Mouse (Mus musculus) liver, embryonic 14.5 days (tissue): ENCODE data around the gene Znrf3. TPM values are rescaled to one million over a fixed set of nuclear protein-coding genes. Genes with fewer than 3 reads are reported as not detected.
"Not testable (repeated sequence)": the region's sequence is repeated elsewhere in the genome, so short reads cannot be mapped to it uniquely, and the experiment has no call there.

Experiments used
- ATAC-seq: fragments of 200-750 bp; cut with Nextera tagmentation; 2 replicates; pipeline ENCODE4 v1.8.0; 2017; ENCODE audit warnings: moderate number of reproducible peaks, mild to moderate bottlenecking, moderate library complexity; ENCODE audit not compliant: insufficient read depth
- DNase-seq, 3 experiments: peaks; one replicate each; pipeline ENCODE4 v3.0.0-alpha.2; 2012 to 2013; ENCODE audit warnings: low read depth in 3 of 3, low spot score in 3 of 3
- H3K27ac ChIP-seq: fragments of 300-500 bp; sonication (generic); 2 replicates; pipeline ENCODE4 v1.5.1; 2014; ENCODE audit warnings: moderate library complexity, mild to moderate bottlenecking, control low read depth, inconsistent platforms
- H3K27me3 ChIP-seq: fragments of 300-500 bp; sonication (generic); 2 replicates; pipeline ENCODE4 v1.6.1; 2014; ENCODE audit warnings: mild to moderate bottlenecking, low read length, moderate library complexity; ENCODE audit not compliant: control insufficient read depth, insufficient read depth
- H3K36me3 ChIP-seq: fragments of 300-500 bp; sonication (generic); replicated peaks from 2 replicates; pipeline ENCODE4 v1.6.1; 2014; ENCODE audit warnings: low read depth; ENCODE audit not compliant: control insufficient read depth, insufficient read depth
- H3K4me1 ChIP-seq, 2 experiments: fragments of 200-500 bp in 1 of 2; fragments of 300-500 bp in 1 of 2; sonication (generic) in 1 of 2; replicated peaks; 2 replicates each; pipeline ENCODE4 v1.6.1; 2012 to 2014; ENCODE audit warnings: antibody characterized with exemption in 1 of 2, inconsistent platforms in 1 of 2, low read length in 1 of 2; ENCODE audit not compliant: control insufficient read depth in 2 of 2, insufficient read depth in 2 of 2
- H3K4me2 ChIP-seq: fragments of 300-500 bp; sonication (generic); 2 replicates; pipeline ENCODE4 v1.6.1; 2014; ENCODE audit warnings: low read depth, mild to moderate bottlenecking, control low read depth, moderate library complexity
- H3K4me3 ChIP-seq, 2 experiments: fragments of 200-500 bp in 1 of 2; fragments of 300-500 bp in 1 of 2; sonication (generic) in 1 of 2; 2 replicates each; pipeline ENCODE4 v1.5.1; 2012 to 2014; ENCODE audit warnings: low read depth in 2 of 2, low read length in 2 of 2, mild to moderate bottlenecking in 2 of 2, control low read depth in 1 of 2, inconsistent platforms in 1 of 2, moderate library complexity in 1 of 2; ENCODE audit not compliant: insufficient read depth in 1 of 2
- H3K9ac ChIP-seq: fragments of 300-500 bp; sonication (generic); replicated peaks from 2 replicates; pipeline ENCODE4 v1.6.1; 2014; ENCODE audit warnings: mild to moderate bottlenecking, control low read depth, moderate library complexity
- H3K9me3 ChIP-seq: fragments of 300-500 bp; sonication (generic); 2 replicates; pipeline ENCODE4 v1.6.1; 2016; ENCODE audit warnings: low read length, mixed read lengths; ENCODE audit not compliant: control insufficient read depth
- CTCF ChIP-seq: IDR thresholded peaks from 2 replicates; pipeline ENCODE4 v1.5.1; 2016; ENCODE audit warnings: antibody characterized with exemption, low read depth, control low read depth
- EP300 ChIP-seq: IDR thresholded peaks from 2 replicates; pipeline ENCODE4 v1.6.1; 2016; ENCODE audit warnings: antibody characterized with exemption, low read depth
- whole genome bisulfite sequencing: fragments of 180-500 bp; shearing (Covaris S2); extraction: QIAGEN DNeasy Blood & Tissue Kit; methylation state at CpG from one replicate; pipeline ENCODE4 v1.1.7; 2014; ENCODE audit not compliant: insufficient replicate concordance; 5-methylcytosine and 5-hydroxymethylcytosine counted together
- polyA plus RNA-seq, 2 experiments: library from polyadenylated mRNA; depleted of rRNA in 1 of 2; stranded (reverse) in 1 of 2; unstranded in 1 of 2; fragments of >200 nt; fragmentation: Nextera tagmentation in 1 of 2; extraction: Ambion mirVana in 1 of 2; gene quantifications; 2 replicates each; pipeline versions ENCODE4 v1.2.1 to v1.2.3; 2012 to 2014

The Znrf3 gene
- polyA plus RNA-seq, 2 experiments: 1.4 to 2.4 TPM

DNA sequence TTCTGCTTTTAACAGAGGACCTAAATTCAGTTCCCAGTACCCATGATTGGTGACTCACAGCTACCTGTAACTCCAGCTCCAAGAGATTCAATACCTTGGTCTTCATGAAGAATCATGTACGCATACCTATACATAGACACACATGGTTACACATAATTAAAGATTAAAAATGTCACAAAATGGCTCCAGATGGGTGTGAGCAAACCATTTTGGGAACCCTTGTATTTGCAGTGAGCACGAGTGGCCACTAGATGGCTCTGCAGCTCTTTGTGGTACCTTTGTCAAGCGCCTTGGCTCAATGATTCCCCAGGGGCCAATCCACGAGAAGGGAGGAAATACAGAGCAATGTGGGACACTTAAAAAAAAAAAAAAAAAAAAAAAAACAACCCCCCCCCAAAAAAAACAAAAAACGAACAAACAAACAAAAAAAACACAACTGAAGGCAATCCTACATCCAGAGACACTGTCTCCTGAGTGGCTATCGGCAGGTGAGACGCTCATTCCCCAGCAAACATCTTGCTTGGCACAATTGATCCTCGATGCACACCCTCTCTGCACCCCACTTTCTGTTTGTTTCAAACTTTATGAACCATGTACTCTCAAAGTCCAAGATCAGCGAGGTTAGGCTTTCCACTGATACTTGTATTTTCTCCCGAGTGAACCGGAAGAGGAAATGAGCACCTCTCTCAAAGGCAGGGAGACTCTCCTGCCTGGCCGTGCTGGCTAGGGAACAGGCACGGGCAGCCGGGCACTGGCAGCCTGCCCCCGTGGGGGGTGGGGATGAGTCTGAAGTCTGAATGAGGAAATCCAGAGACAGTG lies 40.8 kb upstream of the Znrf3 start:
- H3K4me2 ChIP-seq: peak overlapping the region; percentile 83
- no peaks in the 10 kb centered on the region for H3K9me3 ChIP-seq
- WGBS: 7% methylated on average over 15 of the region's 15 CpGs
- no peaks in the 10 kb centered on the region for H3K36me3 ChIP-seq
- DNase-seq: peak; percentile 77 to 86 (median 79)
- peak overlapping the region; percentile 15; the same call in 1 of the 2 replicates for H3K27ac ChIP-seq
- peak overlapping the region; percentile 61 for H3K9ac ChIP-seq
- H3K27me3 ChIP-seq: no peaks in the 10 kb centered on the region
- H3K4me1 ChIP-seq: peaks cover 0 to 2% of the 10 kb centered on the region in 2 experiments; a peak in 1 of 4 replicates
- ATAC-seq: peak; percentile 82
- peak; percentile 93 for TF ChIP-seq CTCF
- no peak for TF ChIP-seq EP300
- H3K4me3 ChIP-seq: peak overlapping the region; percentile 62 to 84

DNA sequence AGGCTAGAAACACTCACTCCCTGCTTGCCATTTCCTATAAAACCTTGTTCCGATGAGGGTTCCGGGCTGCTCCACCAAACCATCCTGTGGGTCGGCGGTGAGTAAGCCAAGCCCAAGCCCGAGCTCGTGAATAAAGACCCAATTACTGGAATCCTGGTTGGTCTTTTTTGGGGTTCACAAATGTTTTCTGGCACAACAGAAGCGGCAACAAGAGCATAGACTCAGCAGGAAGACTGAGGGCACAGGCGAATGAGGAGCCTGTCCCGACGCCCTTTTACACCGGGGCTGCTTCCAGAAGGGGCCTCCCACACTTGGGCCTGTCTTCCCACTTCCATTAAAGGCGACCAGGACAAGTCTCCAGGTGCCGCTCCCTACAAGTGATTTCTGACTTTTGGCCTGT lies 37.9 kb upstream of the Znrf3 start:
- no peak for DNase-seq
- Histone ChIP-seq H3K4me1 (peaks cover 0 to 2% of the 10 kb centered on the region in 2 experiments; a peak in 1 of 4 replicates), H3K9me3 (no peaks in the 10 kb centered on the region), H3K36me3 (no peaks in the 10 kb centered on the region), H3K4me3 (no peak overlapping the region), H3K27ac (no peak overlapping the region), H3K9ac (no peak overlapping the region), H3K4me2 (no peak overlapping the region), H3K27me3 (no peaks in the 10 kb centered on the region)
- TF ChIP-seq EP300: no peak
- TF ChIP-seq CTCF: no peak
- 76% methylated on average over 13 of the region's 13 CpGs for WGBS
- no peak for ATAC-seq

DNA sequence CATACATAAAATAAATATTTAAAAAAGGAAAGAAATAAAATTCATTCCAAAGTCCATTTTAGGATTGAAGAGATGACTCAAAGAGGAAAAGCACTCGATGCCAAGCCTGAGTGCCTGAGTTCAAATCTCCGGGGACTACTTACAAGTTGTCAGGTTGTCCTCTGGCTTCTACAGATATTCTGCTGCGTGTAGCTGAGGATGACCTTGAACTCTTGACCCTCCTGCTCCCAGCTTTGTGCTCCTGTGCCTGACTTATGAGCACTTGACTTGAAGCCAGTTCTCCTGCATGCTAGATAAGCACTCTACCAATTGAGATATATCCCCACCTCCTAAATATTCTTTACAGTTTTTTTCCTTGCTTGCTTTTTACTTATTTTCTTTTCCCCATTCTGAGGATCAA lies 34.2 kb upstream of the Znrf3 start:
- no peak overlapping the region for H3K4me3 ChIP-seq
- H3K27ac ChIP-seq: no peak overlapping the region
- H3K27me3 ChIP-seq: no peaks in the 10 kb centered on the region
- TF ChIP-seq EP300 (no peak), CTCF (no peak)
- no peak for DNase-seq
- H3K9ac ChIP-seq: no peak overlapping the region
- ATAC-seq: no peak
- H3K36me3 ChIP-seq: no peaks in the 10 kb centered on the region
- no peaks in the 10 kb centered on the region for H3K4me1 ChIP-seq
- no peaks in the 10 kb centered on the region for H3K9me3 ChIP-seq
- H3K4me2 ChIP-seq: no peak overlapping the region
- WGBS: 75% methylated on average over 3 of the region's 3 CpGs

DNA sequence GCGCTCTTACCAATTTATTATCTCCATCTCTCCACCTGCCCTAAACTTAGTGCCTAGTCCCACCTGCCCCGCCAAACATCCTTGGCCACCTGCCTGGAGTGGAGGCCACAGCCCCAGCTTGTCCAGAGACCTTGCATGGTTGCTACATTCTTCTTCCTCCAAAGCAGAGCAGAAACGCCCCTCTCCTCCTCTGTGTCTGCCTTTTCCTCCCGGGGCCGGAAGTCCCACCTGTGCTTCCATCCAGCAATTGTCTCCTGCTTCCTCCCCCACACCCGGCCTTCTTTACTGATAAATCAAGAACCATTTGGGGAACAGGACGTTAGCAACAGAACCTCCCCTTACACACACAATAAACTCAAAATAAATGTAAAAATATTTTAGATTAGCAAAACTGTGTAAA lies 33.5 kb upstream of the Znrf3 start:
- DNase-seq: no peak

DNA sequence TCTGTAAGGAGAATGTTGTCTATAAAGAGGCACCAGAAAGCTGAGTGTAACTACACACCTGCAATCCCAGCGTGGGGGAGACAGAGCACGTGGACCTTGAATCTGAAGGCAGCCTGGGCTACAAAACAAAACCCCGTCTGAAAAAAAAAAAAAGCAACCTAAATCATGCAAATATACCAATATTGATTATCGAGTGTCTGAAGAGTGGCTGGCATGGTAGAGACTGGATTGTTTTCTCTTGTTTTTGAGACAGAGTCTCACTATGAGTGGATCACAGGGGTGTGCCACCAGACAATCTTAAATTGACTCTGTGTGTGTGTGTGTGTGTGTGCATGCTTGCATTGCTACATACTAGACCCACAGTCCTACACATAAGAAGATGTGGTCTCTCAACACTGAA lies 32.2 kb upstream of the Znrf3 start:
- Histone ChIP-seq H3K4me1 (no peaks in the 10 kb centered on the region), H3K27ac (no peak overlapping the region), H3K27me3 (no peaks in the 10 kb centered on the region), H3K9ac (no peak overlapping the region), H3K4me3 (no peak overlapping the region), H3K9me3 (no peaks in the 10 kb centered on the region), H3K4me2 (no peak overlapping the region), H3K36me3 (no peaks in the 10 kb centered on the region)
- DNase-seq (no peak), ATAC-seq (no peak)
- TF ChIP-seq EP300 (no peak), CTCF (no peak)
- WGBS: 64% methylated on average over 4 of the region's 4 CpGs

More for the DNA sequence above, 33.5 kb upstream of the Znrf3 start:
- H3K36me3 ChIP-seq: no peaks in the 10 kb centered on the region
- H3K4me1 ChIP-seq: no peaks in the 10 kb centered on the region
- H3K4me2 ChIP-seq: no peak overlapping the region
- no peak overlapping the region for H3K4me3 ChIP-seq
- no peak for TF ChIP-seq CTCF
- TF ChIP-seq EP300: no peak
- 52% methylated on average over 7 of the region's 7 CpGs for WGBS
- ATAC-seq: no peak
- H3K9me3 ChIP-seq: no peaks in the 10 kb centered on the region
- no peaks in the 10 kb centered on the region for H3K27me3 ChIP-seq
- no peak overlapping the region for H3K9ac ChIP-seq
- no peak overlapping the region for H3K27ac ChIP-seq

DNA sequence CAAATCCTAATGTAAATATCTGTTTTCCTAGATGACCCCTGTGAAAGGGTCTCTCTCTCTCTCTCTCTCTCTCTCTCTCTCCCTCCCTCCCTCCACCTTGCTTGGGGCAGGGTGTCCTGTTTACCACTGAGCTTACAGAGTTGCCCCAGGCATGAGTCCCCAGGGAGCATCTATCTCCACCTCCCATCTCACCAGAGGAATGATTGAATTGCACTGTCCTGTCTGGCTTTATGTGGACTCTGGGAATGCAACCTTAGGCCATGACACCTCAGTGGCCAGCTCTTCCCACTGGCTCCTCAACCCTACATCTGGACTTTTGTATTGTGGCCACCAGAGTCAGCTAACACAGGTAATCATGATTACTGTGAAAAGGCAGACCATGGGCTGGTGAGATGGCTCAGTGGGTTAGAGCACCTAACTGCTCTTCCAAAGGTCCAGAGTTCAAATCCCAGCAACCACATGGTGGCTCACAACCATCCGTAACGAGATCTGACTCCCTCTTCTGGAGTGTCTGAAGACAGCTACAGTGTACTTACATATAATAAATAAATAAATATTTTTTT lies 31.0 kb upstream of the Znrf3 start:
- WGBS: no CpG with 5 or more reads among the region's 2 CpGs
- not testable (repeated sequence) for ATAC-seq, H3K4me2 ChIP-seq, H3K4me1 ChIP-seq, H3K36me3 ChIP-seq, H3K4me3 ChIP-seq, H3K9me3 ChIP-seq, H3K9ac ChIP-seq, DNase-seq, H3K27ac ChIP-seq, H3K27me3 ChIP-seq
